Mouse (Mus musculus) intestine, embryonic 15.5 days (tissue): ENCODE measurements around the gene Ece1. TPM values are rescaled to one million over a fixed set of nuclear protein-coding genes. Genes with fewer than 3 reads are reported as not detected.
A peak's percentile ranks its signal among the peaks of the same experiment; 100 is the strongest.

Experiments used
- ATAC-seq: fragments of 200-750 bp; cut with Nextera tagmentation; 2 replicates; pipeline ENCODE4 v1.8.0; 2017; ENCODE audit warnings: moderate TSS enrichment, moderate library complexity
- H3K27ac ChIP-seq: fragments of 300-500 bp; sonication (generic); 2 replicates; pipeline ENCODE4 v1.5.1; 2015; ENCODE audit warnings: mild to moderate bottlenecking, inconsistent platforms
- H3K27me3 ChIP-seq: fragments of 300-500 bp; sonication (generic); replicated peaks from 2 replicates; pipeline ENCODE4 v1.6.1; 2015; ENCODE audit warnings: inconsistent platforms
- H3K36me3 ChIP-seq: fragments of 300-500 bp; sonication (generic); 2 replicates; pipeline ENCODE4 v1.6.1; 2015; ENCODE audit warnings: inconsistent platforms
- H3K4me1 ChIP-seq: fragments of 300-500 bp; sonication (generic); replicated peaks from 2 replicates; pipeline ENCODE4 v1.6.1; 2015; ENCODE audit warnings: inconsistent platforms
- H3K4me2 ChIP-seq: fragments of 300-500 bp; sonication (generic); replicated peaks from 2 replicates; pipeline ENCODE4 v1.6.1; 2015; ENCODE audit warnings: mild to moderate bottlenecking, inconsistent platforms
- H3K4me3 ChIP-seq: fragments of 300-500 bp; sonication (generic); replicated peaks from 2 replicates; pipeline ENCODE4 v1.5.1; 2015; ENCODE audit warnings: inconsistent platforms
- H3K9ac ChIP-seq: fragments of 300-500 bp; sonication (generic); 2 replicates; pipeline ENCODE4 v1.6.1; 2015; ENCODE audit warnings: inconsistent platforms
- H3K9me3 ChIP-seq: fragments of 300-500 bp; sonication (generic); 2 replicates; pipeline ENCODE4 v1.6.1; 2016; ENCODE audit warnings: inconsistent platforms
- WGBS: fragments of 180-500 bp; shearing (Covaris S2); methylation state at CpG from one replicate; pipeline ENCODE4 v1.1.7; 2015; 5-methylcytosine and 5-hydroxymethylcytosine counted together
- polyA plus RNA-seq: library from polyadenylated mRNA; unstranded; fragments of >200 nt; fragmentation: Nextera tagmentation; extraction: Ambion mirVana; gene quantifications from 2 replicates; pipeline ENCODE4 v1.2.1, GENCODE M21; 2015

Ece1 gene
- polyA plus RNA-seq, 1 experiment from 2014 or later = 56.0 TPM

DNA sequence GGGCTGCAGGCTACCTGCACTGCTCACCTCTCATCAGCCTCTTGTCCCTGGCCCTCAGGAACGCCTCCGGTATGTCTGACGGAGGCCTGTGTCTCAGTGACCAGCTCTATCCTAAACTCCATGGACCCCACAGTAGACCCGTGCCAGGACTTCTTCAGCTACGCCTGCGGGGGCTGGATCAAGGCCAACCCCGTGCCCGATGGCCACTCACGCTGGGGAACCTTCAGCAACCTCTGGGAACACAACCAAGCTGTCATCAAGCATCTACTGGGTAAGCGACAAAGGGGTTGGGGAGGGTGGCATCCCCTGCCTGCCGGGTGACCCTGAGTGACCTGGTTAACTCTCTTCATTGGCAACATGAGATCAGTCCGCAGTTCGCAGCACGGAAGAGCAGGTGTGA lies 64.1 kb downstream of the Ece1 start:
- no peak for ATAC-seq
- WGBS = 92% methylated on average over 14 of the region's 14 CpGs
- no peak overlapping the region for H3K9ac ChIP-seq
- H3K36me3 ChIP-seq = peaks cover 17% of the 10 kb centered on the region; the same call in 1 of the 2 replicates
- H3K4me2 ChIP-seq = no peak overlapping the region
- H3K9me3 ChIP-seq = no peaks in the 10 kb centered on the region
- no peak overlapping the region for H3K4me3 ChIP-seq
- peaks cover 42% of the 10 kb centered on the region for H3K4me1 ChIP-seq
- H3K27ac ChIP-seq = no peak overlapping the region
- no peaks in the 10 kb centered on the region for H3K27me3 ChIP-seq

DNA sequence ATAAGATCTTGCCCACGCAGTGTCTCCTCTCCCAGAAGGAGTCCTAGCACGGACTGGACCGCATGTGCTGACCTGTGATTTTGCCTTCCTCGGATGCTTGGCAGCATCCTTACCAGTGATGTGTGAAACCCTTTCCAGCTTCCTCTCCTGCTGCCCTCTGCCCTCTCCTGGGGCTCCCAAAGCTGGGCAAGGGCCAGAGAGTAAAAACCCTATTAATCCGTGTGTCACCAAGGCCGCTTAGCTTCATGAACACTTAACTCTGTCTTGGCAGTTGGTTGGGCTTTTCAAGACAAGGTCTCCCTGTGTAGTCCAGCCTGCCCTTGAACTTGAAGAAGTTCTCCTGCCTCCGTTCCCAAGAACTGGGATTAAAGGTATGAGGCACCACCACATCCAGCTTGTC lies 65.1 kb downstream of the Ece1 start:
- Histone ChIP-seq H3K4me2 (no peak overlapping the region), H3K9me3 (no peaks in the 10 kb centered on the region), H3K36me3 (peaks cover 17% of the 10 kb centered on the region; the same call in 1 of the 2 replicates), H3K4me3 (no peak overlapping the region), H3K27me3 (no peaks in the 10 kb centered on the region), H3K27ac (0 out of 2 replicates have a peak overlapping the region, but pooled peaks have one; percentile 17), H3K9ac (no peak overlapping the region; the same call in 1 of the 2 replicates), H3K4me1 (peaks cover 47% of the 10 kb centered on the region)
- 68% methylated on average over 7 of the region's 7 CpGs for WGBS
- no peak for ATAC-seq

DNA sequence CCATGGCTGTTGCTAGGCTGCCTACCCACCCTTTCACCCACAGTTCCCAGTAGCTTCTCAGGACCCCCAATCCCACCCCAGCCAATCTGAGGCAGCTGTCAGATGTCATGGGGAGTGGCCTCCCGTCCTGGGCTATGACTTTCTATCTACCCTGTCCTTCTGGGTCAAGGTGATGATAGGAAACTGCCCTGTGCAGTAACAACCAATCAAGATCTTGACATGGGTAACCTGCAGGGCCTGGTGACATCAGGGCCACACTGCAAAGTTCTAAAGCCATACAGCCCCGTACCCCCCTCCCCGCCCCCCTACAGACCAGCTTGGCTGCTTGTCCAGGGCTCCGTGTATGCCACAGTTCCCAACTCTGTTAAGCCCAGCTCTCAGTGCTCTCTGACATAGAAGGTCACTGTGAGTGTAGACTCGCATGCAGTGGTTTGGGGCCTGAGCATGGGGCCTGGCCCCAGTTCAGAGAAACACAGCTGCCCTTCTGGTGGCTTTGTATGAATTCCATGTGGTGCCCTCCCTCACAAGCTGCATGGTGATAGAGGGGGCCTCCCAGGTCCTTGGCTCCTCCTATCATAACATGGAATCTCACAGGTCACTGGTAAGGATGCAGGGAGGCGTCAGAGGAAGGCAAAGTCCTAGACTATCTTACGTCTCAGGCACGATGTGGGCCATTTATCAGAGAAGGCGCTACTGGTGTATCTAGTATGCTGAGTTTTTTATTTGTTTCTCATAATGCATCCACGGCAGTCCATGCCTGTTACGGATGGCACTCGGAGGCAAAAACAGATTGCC lies 65.9 kb downstream of the Ece1 start:
- 75% methylated on average over 12 of the region's 12 CpGs for WGBS
- Histone ChIP-seq H3K27me3 (no peaks in the 10 kb centered on the region), H3K27ac (no peak overlapping the region), H3K4me2 (no peak overlapping the region), H3K4me1 (peaks cover 51% of the 10 kb centered on the region), H3K9me3 (no peaks in the 10 kb centered on the region), H3K36me3 (peaks cover 13% of the 10 kb centered on the region; the same call in 1 of the 2 replicates), H3K9ac (no peak overlapping the region), H3K4me3 (no peak overlapping the region)
- ATAC-seq = no peak

DNA sequence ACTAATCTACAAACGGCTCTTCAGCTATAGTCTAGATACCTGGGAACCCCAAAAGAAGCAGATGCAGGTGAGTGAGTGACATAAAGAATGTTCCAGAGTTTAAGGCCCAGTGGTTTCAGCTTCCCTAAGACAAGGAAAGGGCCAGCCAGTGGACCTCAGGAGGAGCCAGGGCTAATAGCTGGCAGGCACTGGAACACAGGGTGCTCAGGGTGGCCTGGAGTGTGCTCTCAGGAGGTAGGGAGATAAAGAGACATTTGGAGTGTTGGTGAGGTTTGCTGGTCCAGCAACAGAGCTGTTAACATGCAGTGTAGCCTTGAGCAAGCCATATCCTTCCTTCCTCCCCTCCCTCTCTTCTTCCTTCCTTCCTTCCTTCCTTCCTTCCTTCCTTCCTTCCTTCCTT lies 66.8 kb downstream of the Ece1 start:
- 76% methylated on average over 1 of the region's 1 CpGs for WGBS
- H3K9me3 ChIP-seq = no peaks in the 10 kb centered on the region
- H3K9ac ChIP-seq = no peak overlapping the region
- no peak overlapping the region for H3K4me2 ChIP-seq
- ATAC-seq = no peak
- no peak overlapping the region for H3K4me3 ChIP-seq
- peaks cover 51% of the 10 kb centered on the region for H3K4me1 ChIP-seq
- peaks cover 10% of the 10 kb centered on the region; the same call in 1 of the 2 replicates for H3K36me3 ChIP-seq
- H3K27ac ChIP-seq = no peak overlapping the region
- no peaks in the 10 kb centered on the region for H3K27me3 ChIP-seq

DNA sequence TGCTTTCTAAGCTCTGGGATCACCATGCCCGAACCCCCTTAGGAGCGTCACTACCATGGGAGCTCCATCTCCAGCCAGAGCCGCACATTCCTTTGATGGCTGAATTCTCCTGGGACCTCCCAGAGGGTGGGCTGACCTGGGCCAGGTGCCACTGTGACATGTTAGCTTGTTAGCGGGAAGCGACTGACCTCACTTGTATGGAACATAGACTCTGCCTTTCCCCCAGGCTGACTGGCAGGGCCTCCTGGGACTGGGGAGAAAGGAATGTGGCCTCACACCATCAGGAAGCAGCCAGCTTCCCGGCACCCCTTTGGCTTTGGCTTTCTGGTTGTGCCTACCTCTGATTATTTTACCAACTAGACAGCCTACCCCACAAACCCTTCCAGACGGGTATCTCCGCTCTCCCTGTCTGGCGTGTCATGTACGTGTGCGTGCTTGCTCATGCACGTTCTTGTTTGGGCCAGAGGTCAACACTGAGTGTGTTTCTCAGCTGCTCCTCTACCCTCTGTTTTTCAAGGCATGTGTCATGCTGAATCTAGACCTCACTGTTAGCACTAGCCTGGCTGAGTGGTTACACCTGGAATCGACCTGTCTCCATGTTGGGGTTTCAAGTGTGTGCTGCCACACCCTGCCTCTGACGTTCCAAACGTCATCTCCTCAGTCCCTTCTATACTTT lies 67.4 kb downstream of the Ece1 start:
- ATAC-seq = no peak
- 61% methylated on average over 15 of the region's 15 CpGs for WGBS
- no peaks in the 10 kb centered on the region for H3K9me3 ChIP-seq
- H3K27ac ChIP-seq = peak overlapping the region; percentile 93
- no peak overlapping the region for H3K4me3 ChIP-seq
- H3K4me2 ChIP-seq = no peak overlapping the region
- H3K9ac ChIP-seq = no peak overlapping the region
- peaks cover 51% of the 10 kb centered on the region for H3K4me1 ChIP-seq
- peaks cover 11% of the 10 kb centered on the region; the same call in 1 of the 2 replicates for H3K36me3 ChIP-seq
- no peaks in the 10 kb centered on the region for H3K27me3 ChIP-seq

DNA sequence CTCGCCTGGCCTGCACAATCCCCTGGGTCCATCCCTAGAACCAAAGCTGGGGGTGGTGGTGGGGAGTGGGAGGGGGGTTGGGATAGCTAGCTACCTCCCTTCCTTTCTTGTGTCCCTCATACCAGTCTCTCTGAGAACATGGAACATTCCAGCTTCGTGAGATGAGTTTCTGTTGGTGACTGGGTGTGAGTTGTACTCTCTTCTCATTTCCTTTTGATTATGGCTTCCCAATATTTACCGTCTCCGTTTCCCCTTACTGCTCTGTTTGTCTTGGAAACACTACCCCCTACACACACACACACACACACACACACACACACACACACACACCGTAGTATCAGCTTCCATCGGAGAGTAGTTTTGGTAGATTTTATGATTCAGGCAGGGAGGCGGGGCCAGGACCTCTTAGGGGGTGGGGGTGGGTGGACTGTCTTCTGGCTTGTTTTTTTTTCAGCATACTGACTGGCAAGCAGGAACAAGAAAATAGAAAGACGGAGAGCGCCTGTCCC lies 68.5 kb downstream of the Ece1 start:
- Histone ChIP-seq H3K9ac (no peak overlapping the region), H3K36me3 (peaks cover 20% of the 10 kb centered on the region), H3K4me3 (0 out of 2 replicates have a peak overlapping the region, but pooled peaks have one; percentile 3), H3K27ac (peak overlapping the region; percentile 93), H3K27me3 (no peaks in the 10 kb centered on the region), H3K9me3 (no peaks in the 10 kb centered on the region), H3K4me1 (peaks cover 51% of the 10 kb centered on the region), H3K4me2 (peak overlapping the region; percentile 38)
- WGBS = 7% methylated on average over 9 of the region's 9 CpGs
- no peak; the same call in 1 of the 2 replicates for ATAC-seq

DNA sequence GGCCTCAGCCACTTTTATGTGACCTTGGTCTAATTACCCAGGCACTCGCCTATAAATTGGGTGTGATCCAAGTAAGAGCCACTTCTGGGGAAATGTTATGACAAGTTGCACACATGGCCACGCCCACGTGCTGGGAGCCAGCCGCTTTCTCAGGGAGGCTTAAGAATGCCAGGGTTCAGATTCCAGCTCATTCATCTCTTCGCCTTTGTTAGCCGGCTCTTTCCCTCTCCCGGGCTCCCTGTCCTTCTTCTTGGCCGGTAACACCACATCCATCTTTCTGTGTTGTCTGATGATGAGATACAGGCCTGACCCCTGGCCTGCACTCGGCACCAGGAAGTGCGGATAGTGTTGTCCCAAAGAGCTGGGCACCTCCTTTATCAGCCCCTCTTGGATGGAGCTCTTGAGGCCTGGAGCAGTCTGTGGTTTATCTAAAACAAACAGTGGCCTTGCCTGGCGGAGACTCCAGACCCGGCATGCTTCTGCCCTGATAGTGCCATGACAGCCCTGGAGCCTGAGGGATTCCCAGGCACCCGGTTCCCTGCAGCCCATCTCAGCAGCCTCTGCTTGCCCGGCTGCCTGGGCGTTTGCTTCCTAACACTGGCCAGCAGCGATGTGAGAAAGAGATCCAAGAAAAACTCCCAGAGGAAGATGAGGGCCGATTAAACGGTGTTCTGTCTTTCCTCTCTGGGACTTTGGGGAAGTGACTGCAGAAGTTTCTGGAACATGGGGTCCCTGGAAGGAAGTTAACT lies 69.1 kb downstream of the Ece1 start:
- Histone ChIP-seq H3K4me3 (0 out of 2 replicates have a peak overlapping the region, but pooled peaks have one; percentile 3), H3K4me1 (peaks cover 51% of the 10 kb centered on the region), H3K27ac (peak overlapping the region; percentile 93), H3K36me3 (peaks cover 23% of the 10 kb centered on the region), H3K4me2 (peak overlapping the region; percentile 38), H3K9me3 (no peaks in the 10 kb centered on the region), H3K9ac (no peak overlapping the region), H3K27me3 (no peaks in the 10 kb centered on the region)
- WGBS = 6% methylated on average over 18 of the region's 18 CpGs
- peak; percentile 83 for ATAC-seq

DNA sequence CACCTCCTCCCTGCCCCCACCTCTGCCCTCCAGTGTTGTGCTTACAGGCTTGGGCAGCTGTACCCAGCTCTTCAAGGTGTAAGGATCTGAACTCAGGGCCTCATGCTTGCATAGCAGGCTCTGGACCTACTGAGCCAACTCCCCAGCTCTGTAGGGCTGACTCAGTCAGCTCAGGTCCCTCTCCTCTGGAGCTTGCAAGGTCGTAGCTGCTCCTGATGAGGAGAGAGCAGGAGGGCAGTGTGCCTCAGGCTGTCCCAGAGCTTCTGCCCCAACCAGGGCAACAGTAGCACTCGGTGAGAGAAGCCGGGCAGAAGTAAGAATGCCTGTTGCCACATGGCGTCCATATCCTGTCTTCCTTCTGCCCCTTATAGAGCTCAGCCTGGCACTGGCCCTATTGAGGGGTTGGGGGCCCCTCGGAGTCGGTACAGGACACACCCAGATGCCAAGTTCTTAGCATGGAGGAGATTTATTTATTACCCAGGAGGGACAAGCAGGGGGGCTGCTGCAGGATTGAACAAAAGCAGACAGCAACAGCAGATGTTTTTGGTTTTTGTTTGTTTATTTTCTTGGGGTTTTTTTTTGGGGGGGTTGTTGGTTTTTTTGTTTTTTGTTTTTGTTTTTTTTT lies 70.6 kb downstream of the Ece1 start:
- H3K4me1 ChIP-seq = peaks cover 50% of the 10 kb centered on the region

DNA sequence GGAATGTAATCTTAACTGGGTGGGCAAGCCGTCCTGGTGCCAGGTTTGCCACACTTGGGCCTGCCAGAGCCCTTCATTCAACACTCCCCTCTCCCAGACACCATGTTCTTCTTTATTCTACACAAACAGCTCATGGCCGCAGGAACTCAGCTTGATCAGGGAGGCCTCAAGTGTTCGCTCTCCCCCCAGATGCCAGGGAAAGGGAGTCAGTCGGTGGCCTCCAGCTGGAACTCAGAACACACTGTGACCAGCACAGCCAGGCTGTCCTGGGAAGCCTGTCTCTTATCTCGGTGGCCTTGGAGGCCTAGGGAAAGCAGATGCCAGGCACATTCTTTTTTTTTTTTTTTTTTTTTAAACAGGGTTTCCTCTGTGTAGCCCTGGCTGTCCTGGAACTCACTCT lies 71.3 kb downstream of the Ece1 start:
- Histone ChIP-seq H3K9ac (no peak overlapping the region), H3K9me3 (no peaks in the 10 kb centered on the region), H3K36me3 (peaks cover 26% of the 10 kb centered on the region), H3K27me3 (no peaks in the 10 kb centered on the region), H3K4me2 (no peak overlapping the region), H3K27ac (peak overlapping the region; percentile 40; the same call in 1 of the 2 replicates), H3K4me3 (no peak overlapping the region), H3K4me1 (peaks cover 43% of the 10 kb centered on the region)
- no peak for ATAC-seq
- 58% methylated on average over 5 of the region's 5 CpGs for WGBS

More for the DNA sequence above, 70.6 kb downstream of the Ece1 start:
- Histone ChIP-seq H3K4me3 (no peak overlapping the region), H3K9me3 (no peaks in the 10 kb centered on the region), H3K9ac (no peak overlapping the region), H3K4me2 (no peak overlapping the region), H3K27me3 (no peaks in the 10 kb centered on the region), H3K27ac (peak overlapping the region; percentile 59), H3K36me3 (peaks cover 24% of the 10 kb centered on the region)
- WGBS = 47% methylated on average over 6 of the region's 6 CpGs
- ATAC-seq = no peak

DNA sequence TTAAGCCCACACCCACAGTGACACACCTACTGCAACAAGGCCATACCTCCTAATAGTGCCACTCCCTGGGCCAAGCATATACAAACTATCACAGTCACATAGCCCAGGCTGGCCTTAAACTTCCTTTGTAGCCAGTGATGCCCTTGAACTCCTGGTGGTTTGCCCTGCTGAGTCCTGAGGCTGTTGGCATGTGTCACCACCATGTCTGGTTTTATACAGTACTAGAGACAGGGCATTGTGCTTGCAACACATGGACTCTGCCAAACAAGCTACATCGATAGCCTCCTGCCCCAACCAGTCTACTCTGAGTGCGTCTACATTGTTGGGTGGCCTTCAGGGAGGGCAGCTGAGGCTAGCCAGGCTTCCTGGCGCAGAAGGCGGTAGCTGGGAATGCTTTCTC lies 74.1 kb downstream of the Ece1 start:
- H3K9ac ChIP-seq = no peak overlapping the region
- H3K9me3 ChIP-seq = no peaks in the 10 kb centered on the region
- no peak overlapping the region for H3K4me3 ChIP-seq
- ATAC-seq = no peak
- H3K4me1 ChIP-seq = peaks cover 17% of the 10 kb centered on the region
- H3K27ac ChIP-seq = no peak overlapping the region
- H3K36me3 ChIP-seq = peaks cover 44% of the 10 kb centered on the region
- WGBS = 87% methylated on average over 4 of the region's 4 CpGs
- H3K27me3 ChIP-seq = no peaks in the 10 kb centered on the region
- H3K4me2 ChIP-seq = no peak overlapping the region

DNA sequence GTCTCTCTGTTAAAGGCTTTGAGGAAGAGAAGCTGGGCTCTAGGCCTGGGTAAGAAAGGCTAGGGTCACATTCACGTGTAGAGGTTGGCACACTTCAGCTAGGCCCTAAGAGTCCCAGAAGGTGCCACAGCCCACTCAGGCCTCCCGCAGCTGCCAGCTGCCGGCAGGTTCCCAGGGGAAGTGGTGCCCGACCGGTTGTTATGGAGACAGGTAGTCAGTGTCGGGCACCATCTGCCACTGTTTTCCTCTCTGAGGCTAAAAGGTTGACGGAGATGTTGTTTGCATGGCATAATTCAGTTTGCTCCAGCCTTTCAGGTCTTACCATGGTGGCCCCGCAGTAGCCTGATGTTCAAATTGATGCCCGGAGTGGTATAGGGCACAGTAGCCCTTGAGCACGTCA lies 78.0 kb downstream of the Ece1 start:
- H3K4me1 ChIP-seq = no peaks in the 10 kb centered on the region
- H3K4me2 ChIP-seq = no peak overlapping the region
- no peak overlapping the region for H3K9ac ChIP-seq
- H3K36me3 ChIP-seq = peaks cover 56% of the 10 kb centered on the region
- H3K4me3 ChIP-seq = no peak overlapping the region
- H3K27ac ChIP-seq = no peak overlapping the region
- no peaks in the 10 kb centered on the region for H3K9me3 ChIP-seq
- WGBS = 88% methylated on average over 10 of the region's 10 CpGs
- ATAC-seq = no peak
- H3K27me3 ChIP-seq = no peaks in the 10 kb centered on the region
